Mouse (Mus musculus) cerebellum, adult 11-12 months (tissue): Measurements from ENCODE around the gene Defa31.
"Not testable (repeated sequence)": the region's sequence is repeated elsewhere in the genome, so short reads cannot be mapped to it uniquely, and the experiment has no call there.

Experiments used
- DNase-seq: peaks from one replicate; pipeline ENCODE4 v3.0.0; 2022

The Defa31 gene

GRCm38 (mm10) chr8:21191314-21191713, at the start of gene Defa31:
Defa31 (plus strand) TSS chr8:21191614.
- not testable (repeated sequence) for DNase-seq

DNA sequence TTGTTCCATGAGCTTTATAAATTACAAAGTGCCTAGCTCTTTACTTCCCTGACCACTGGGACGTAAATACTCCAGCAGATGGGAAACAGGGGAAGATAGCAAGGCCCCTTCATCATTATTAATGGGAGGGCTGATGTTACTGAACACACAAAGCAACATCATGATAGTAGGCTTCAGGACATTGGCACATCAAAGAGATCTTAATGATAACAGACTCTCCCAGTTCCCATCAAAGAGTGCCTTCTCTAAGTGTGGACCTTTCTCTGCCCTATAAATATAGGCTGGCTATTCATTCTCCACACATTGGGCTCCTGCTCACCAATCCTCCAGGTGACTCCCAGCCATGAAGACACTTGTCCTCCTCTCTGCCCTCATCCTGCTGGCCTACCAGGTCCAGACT, 29.4 kb upstream of the Defa31 start, which contains the start of gene Defa22:
Gene Defa22, plus strand, starts transcription at position 301 of the 400 bp plus-strand sequence.
- DNase-seq, result not testable (repeated sequence)

DNA sequence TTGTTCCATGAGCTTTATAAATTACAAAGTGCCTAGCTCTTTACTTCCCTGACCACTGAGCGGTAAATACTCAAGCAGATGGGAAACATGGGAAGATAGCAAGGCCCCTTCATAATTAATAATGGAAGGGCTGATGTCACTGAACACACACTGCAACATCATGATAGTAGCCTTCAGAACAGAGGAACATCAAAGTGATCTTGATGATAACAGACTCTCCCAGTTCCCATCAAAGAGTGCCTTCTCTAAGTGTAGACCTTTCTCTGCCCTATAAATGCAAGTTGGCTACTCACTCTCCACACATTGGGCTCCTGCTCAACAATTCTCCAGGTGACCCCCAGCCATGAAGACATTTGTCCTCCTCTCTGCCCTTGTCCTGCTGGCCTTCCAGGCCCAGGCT, 9.8 kb downstream of the Defa31 start, which contains the start of gene Gm15293:
Gene Gm15293, plus strand, starts transcription at position 301 of the 400 bp plus-strand sequence.
- not testable (repeated sequence) for DNase-seq
